Mouse (Mus musculus): ENCODE data around the gene 0610040J01Rik. TPM values are rescaled to one million over a fixed set of nuclear protein-coding genes. Genes with fewer than 3 reads are reported as not detected.

The 0610040J01Rik gene
- polyA plus RNA-seq, 1 experiment from 2014 or later, result 2.3 TPM

DNA sequence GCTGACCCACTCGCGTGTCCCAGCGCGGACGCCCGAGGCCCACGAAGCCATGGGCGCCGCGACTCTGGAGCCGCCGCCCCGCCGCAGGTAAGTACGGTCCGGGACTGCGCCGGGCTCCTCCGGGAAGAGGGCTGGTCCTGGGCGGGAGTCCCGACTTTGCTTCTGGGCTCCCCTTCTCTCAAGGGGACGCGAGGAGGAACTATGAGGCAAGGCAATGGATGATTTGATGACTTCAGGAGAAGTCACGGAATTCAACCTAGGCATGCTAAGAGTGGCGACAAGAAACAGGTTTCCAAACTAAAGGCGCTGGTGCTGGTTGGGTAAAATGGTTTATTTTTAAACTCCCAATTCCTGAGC lies 324 bp downstream of the 0610040J01Rik start:
- WGBS, result 2% methylated on average over 26 of the region's 26 CpGs
- Histone ChIP-seq H3K27me3 (ENCODE audit: control insufficient read depth, insufficient read depth, low read length) (no peaks in the 10 kb centered on the region; the same call in 1 of the 2 replicates), H3K4me1 (ENCODE audit: control insufficient read depth, insufficient read depth, low read length) (no peaks in the 10 kb centered on the region), H3K36me3 (ENCODE audit: control insufficient read depth, insufficient read depth, low read length) (no peaks in the 10 kb centered on the region), H3K4me2 (ENCODE audit: low read depth, severe bottlenecking) (peak overlapping the region; percentile 92), H3K4me3 (ENCODE audit: low read depth, low read length) (peak overlapping the region; percentile 39), H3K27ac (replicated peaks; ENCODE audit: low read depth, low read length) (no peak overlapping the region), H3K9ac (ENCODE audit: low read length) (peak overlapping the region; percentile 64), H3K9me3 (ENCODE audit: control insufficient read depth, low read length) (no peaks in the 10 kb centered on the region)
- ATAC-seq (ENCODE audit: insufficient number of reproducible peaks, low FRiP score, low TSS enrichment, low read depth), result no peak
- DNase-seq (ENCODE audit: low spot score), result no peak

GRCm38 (mm10) chr5:63816643-63817042 lies 4.5 kb downstream of the 0610040J01Rik start:
- no peak for ATAC-seq (ENCODE audit: insufficient number of reproducible peaks, low FRiP score, low TSS enrichment, low read depth)
- no peak overlapping the region for H3K4me2 ChIP-seq (ENCODE audit: low read depth, severe bottlenecking)
- H3K4me1 ChIP-seq (ENCODE audit: control insufficient read depth, insufficient read depth, low read length), result no peaks in the 10 kb centered on the region
- H3K4me3 ChIP-seq (ENCODE audit: low read depth, low read length), result no peak overlapping the region
- H3K9me3 ChIP-seq (ENCODE audit: control insufficient read depth, low read length), result no peaks in the 10 kb centered on the region
- H3K27ac ChIP-seq (replicated peaks; ENCODE audit: low read depth, low read length), result no peak overlapping the region
- DNase-seq (ENCODE audit: low spot score), result no peak
- no peaks in the 10 kb centered on the region for H3K36me3 ChIP-seq (ENCODE audit: control insufficient read depth, insufficient read depth, low read length)
- 82% methylated on average over 7 of the region's 7 CpGs for WGBS
- H3K9ac ChIP-seq (ENCODE audit: low read length), result no peak overlapping the region
- H3K27me3 ChIP-seq (ENCODE audit: control insufficient read depth, insufficient read depth, low read length), result no peaks in the 10 kb centered on the region; the same call in 1 of the 2 replicates

- WGBS, result 80% methylated on average over 5 of the region's 5 CpGs
- no peak overlapping the region for H3K4me2 ChIP-seq (ENCODE audit: low read depth, severe bottlenecking)
- no peaks in the 10 kb centered on the region for H3K4me1 ChIP-seq (ENCODE audit: control insufficient read depth, insufficient read depth, low read length)
- H3K27me3 ChIP-seq (ENCODE audit: control insufficient read depth, insufficient read depth, low read length), result no peaks in the 10 kb centered on the region; the same call in 1 of the 2 replicates
- H3K9ac ChIP-seq (ENCODE audit: low read length), result no peak overlapping the region
- H3K4me3 ChIP-seq (ENCODE audit: low read depth, low read length), result no peak overlapping the region
- H3K27ac ChIP-seq (replicated peaks; ENCODE audit: low read depth, low read length), result no peak overlapping the region
- no peaks in the 10 kb centered on the region for H3K9me3 ChIP-seq (ENCODE audit: control insufficient read depth, low read length)
- DNase-seq (ENCODE audit: low spot score) (no peak), ATAC-seq (ENCODE audit: insufficient number of reproducible peaks, low FRiP score, low TSS enrichment, low read depth) (no peak)
- H3K36me3 ChIP-seq (ENCODE audit: control insufficient read depth, insufficient read depth, low read length), result no peaks in the 10 kb centered on the region
Observed at GRCm38 (mm10) chr5:63817270-63817669, 5.1 kb downstream of the 0610040J01Rik start.

DNA sequence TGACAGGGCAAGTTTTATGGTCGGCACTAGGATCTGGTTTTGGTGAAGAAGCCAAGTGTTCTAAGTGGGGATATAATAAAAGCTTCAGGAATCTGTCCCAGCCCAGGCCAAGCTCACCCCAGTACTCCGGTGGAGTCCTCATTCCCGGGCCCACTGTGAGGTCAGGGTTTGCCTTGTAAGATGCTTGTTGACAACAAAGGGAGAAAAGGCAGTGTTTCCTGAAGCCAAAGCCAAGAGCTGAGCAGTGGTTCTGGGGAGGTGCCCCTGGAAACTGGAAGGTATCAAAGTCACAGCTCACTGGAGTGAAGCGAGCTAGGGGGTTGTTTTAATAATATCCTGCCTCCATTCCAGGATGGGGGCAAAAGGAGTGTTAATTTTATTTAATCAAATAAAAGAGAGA lies 6.8 kb downstream of the 0610040J01Rik start:
- no peaks in the 10 kb centered on the region for H3K36me3 ChIP-seq (ENCODE audit: control insufficient read depth, insufficient read depth, low read length)
- H3K4me1 ChIP-seq (ENCODE audit: control insufficient read depth, insufficient read depth, low read length), result no peaks in the 10 kb centered on the region
- WGBS, result 32% methylated on average over 4 of the region's 4 CpGs
- no peaks in the 10 kb centered on the region for H3K9me3 ChIP-seq (ENCODE audit: control insufficient read depth, low read length)
- H3K4me2 ChIP-seq (ENCODE audit: low read depth, severe bottlenecking), result no peak overlapping the region
- DNase-seq (ENCODE audit: low spot score), result no peak
- H3K9ac ChIP-seq (ENCODE audit: low read length), result no peak overlapping the region
- no peak overlapping the region for H3K27ac ChIP-seq (replicated peaks; ENCODE audit: low read depth, low read length)
- ATAC-seq (ENCODE audit: insufficient number of reproducible peaks, low FRiP score, low TSS enrichment, low read depth), result no peak
- H3K4me3 ChIP-seq (ENCODE audit: low read depth, low read length), result no peak overlapping the region
- no peaks in the 10 kb centered on the region for H3K27me3 ChIP-seq (ENCODE audit: control insufficient read depth, insufficient read depth, low read length)

DNA sequence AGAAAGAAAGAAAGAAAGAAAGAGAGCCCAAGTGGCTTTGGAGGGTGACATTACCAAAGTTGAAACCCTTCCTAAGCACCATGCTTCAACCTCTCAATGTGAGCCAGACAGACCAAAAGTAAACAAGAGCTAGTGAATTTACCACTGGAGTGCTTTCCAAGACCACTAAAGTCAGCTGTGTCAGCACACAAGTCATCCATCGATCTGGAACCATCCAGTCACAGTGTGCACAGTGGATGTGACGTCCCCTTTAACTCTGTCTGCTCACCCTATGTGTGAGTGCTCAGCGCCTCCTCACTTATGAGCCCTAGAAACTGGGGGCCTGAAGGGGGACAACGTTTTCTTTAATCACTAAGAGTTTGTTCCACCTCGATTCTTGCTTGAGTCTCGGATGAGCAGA lies 7.4 kb downstream of the 0610040J01Rik start:
- DNase-seq (ENCODE audit: low spot score) (no peak), ATAC-seq (ENCODE audit: insufficient number of reproducible peaks, low FRiP score, low TSS enrichment, low read depth) (no peak)
- H3K4me1 ChIP-seq (ENCODE audit: control insufficient read depth, insufficient read depth, low read length), result no peaks in the 10 kb centered on the region
- H3K36me3 ChIP-seq (ENCODE audit: control insufficient read depth, insufficient read depth, low read length), result no peaks in the 10 kb centered on the region
- H3K4me2 ChIP-seq (ENCODE audit: low read depth, severe bottlenecking), result no peak overlapping the region
- H3K9me3 ChIP-seq (ENCODE audit: control insufficient read depth, low read length), result no peaks in the 10 kb centered on the region
- H3K4me3 ChIP-seq (ENCODE audit: low read depth, low read length), result no peak overlapping the region
- H3K9ac ChIP-seq (ENCODE audit: low read length), result no peak overlapping the region
- H3K27me3 ChIP-seq (ENCODE audit: control insufficient read depth, insufficient read depth, low read length), result no peaks in the 10 kb centered on the region
- 77% methylated on average over 6 of the region's 6 CpGs for WGBS
- H3K27ac ChIP-seq (replicated peaks; ENCODE audit: low read depth, low read length), result no peak overlapping the region

DNA sequence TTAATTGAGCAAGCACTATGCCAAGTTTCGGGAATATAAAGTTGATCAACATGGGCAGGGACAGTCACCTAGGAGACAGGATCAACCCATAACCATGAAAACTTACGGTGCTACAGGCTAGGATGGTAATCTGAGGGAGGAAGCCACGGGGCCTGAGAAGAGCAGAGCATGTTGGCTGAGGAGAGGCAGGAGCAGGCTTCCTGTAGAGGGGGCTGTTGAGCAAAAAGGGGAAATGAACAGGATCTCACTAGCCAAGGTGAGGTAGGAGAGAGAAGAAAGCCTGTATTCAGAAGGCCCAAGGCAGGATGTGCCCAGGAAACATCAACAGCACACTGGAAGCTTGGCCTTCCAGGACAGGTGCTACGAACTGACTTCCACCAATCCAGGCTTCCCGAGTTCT lies 9.0 kb downstream of the 0610040J01Rik start:
- H3K27me3 ChIP-seq (ENCODE audit: control insufficient read depth, insufficient read depth, low read length), result no peaks in the 10 kb centered on the region
- ATAC-seq (ENCODE audit: insufficient number of reproducible peaks, low FRiP score, low TSS enrichment, low read depth) (no peak), DNase-seq (ENCODE audit: low spot score) (no peak)
- H3K4me2 ChIP-seq (ENCODE audit: low read depth, severe bottlenecking), result no peak overlapping the region
- no peak overlapping the region for H3K4me3 ChIP-seq (ENCODE audit: low read depth, low read length)
- H3K36me3 ChIP-seq (ENCODE audit: control insufficient read depth, insufficient read depth, low read length), result no peaks in the 10 kb centered on the region
- WGBS, result 85% methylated on average over 5 of the region's 5 CpGs
- H3K9ac ChIP-seq (ENCODE audit: low read length), result no peak overlapping the region
- no peaks in the 10 kb centered on the region for H3K9me3 ChIP-seq (ENCODE audit: control insufficient read depth, low read length)
- no peak overlapping the region for H3K27ac ChIP-seq (replicated peaks; ENCODE audit: low read depth, low read length)
- H3K4me1 ChIP-seq (ENCODE audit: control insufficient read depth, insufficient read depth, low read length), result no peaks in the 10 kb centered on the region

DNA sequence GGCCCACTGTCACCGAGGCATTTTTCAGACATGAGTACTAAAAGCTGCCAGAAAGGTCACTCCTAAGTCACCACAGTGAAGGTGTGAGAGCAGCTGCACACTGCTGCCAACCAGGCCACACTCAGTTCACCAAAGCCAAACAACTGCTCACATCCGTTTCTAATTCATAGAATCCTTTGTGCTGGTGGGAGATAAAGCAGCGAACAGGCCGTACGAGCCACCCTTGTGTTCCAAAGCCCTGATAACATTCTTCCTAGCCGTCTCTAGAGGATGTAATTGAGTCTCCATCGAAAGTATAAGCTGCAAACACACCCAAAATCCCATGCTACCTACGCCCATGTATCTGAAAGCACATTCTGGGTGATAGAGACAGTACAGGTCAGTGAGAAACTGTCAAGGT lies 9.7 kb downstream of the 0610040J01Rik start:
- no peak for ATAC-seq (ENCODE audit: insufficient number of reproducible peaks, low FRiP score, low TSS enrichment, low read depth)
- no peak overlapping the region for H3K27ac ChIP-seq (replicated peaks; ENCODE audit: low read depth, low read length)
- H3K4me2 ChIP-seq (ENCODE audit: low read depth, severe bottlenecking), result no peak overlapping the region
- WGBS, result 43% methylated on average over 8 of the region's 8 CpGs
- no peaks in the 10 kb centered on the region for H3K4me1 ChIP-seq (ENCODE audit: control insufficient read depth, insufficient read depth, low read length)
- H3K9me3 ChIP-seq (ENCODE audit: control insufficient read depth, low read length), result no peaks in the 10 kb centered on the region
- H3K4me3 ChIP-seq (ENCODE audit: low read depth, low read length), result no peak overlapping the region
- H3K36me3 ChIP-seq (ENCODE audit: control insufficient read depth, insufficient read depth, low read length), result no peaks in the 10 kb centered on the region
- no peak for DNase-seq (ENCODE audit: low spot score)
- H3K9ac ChIP-seq (ENCODE audit: low read length), result no peak overlapping the region
- no peaks in the 10 kb centered on the region for H3K27me3 ChIP-seq (ENCODE audit: control insufficient read depth, insufficient read depth, low read length)

- no peak for ATAC-seq (ENCODE audit: insufficient number of reproducible peaks, low FRiP score, low TSS enrichment, low read depth)
- Histone ChIP-seq H3K4me3 (ENCODE audit: low read depth, low read length) (no peak overlapping the region), H3K9me3 (ENCODE audit: control insufficient read depth, low read length) (no peaks in the 10 kb centered on the region), H3K27ac (replicated peaks; ENCODE audit: low read depth, low read length) (no peak overlapping the region), H3K4me1 (ENCODE audit: control insufficient read depth, insufficient read depth, low read length) (no peaks in the 10 kb centered on the region), H3K27me3 (ENCODE audit: control insufficient read depth, insufficient read depth, low read length) (no peaks in the 10 kb centered on the region), H3K36me3 (ENCODE audit: control insufficient read depth, insufficient read depth, low read length) (no peaks in the 10 kb centered on the region), H3K4me2 (ENCODE audit: low read depth, severe bottlenecking) (no peak overlapping the region), H3K9ac (ENCODE audit: low read length) (no peak overlapping the region)
- no peak for DNase-seq (ENCODE audit: low spot score)
- WGBS, result 60% methylated on average over 10 of the region's 10 CpGs
Observed at GRCm38 (mm10) chr5:63823362-63824332, 11.5 kb downstream of the 0610040J01Rik start.
